Mouse (Mus musculus): ENCODE measurements around the gene Tbx2. TPM values are rescaled to one million over a fixed set of nuclear protein-coding genes. Genes with fewer than 3 reads are reported as not detected.

The Tbx2 gene
- total and polyA plus RNA-seq, 3 experiments, result 0.01 TPM; not detected in 2

- Histone ChIP-seq H3K4me3 (ENCODE audit: control insufficient read depth in 1 of 2, insufficient read depth in 1 of 2, low read depth in 2 of 2, low read length in 2 of 2) (no peak overlapping the region), H3K9ac (ENCODE audit: control insufficient read depth, low read depth, low read length, poor library complexity, severe bottlenecking) (no peak overlapping the region), H3K4me1 (ENCODE audit: control insufficient read depth in 1 of 2, insufficient read depth in 2 of 2, low read length in 2 of 2) (no peaks in the 10 kb centered on the region), H3K36me3 (ENCODE audit: control insufficient read depth in 1 of 2, insufficient read depth in 2 of 2, low read length in 2 of 2) (no peaks in the 10 kb centered on the region), H3K27me3 (ENCODE audit: control insufficient read depth in 1 of 2, insufficient read depth in 2 of 2, low read length in 2 of 2) (no peaks in the 10 kb centered on the region), H3K79me2 (ENCODE audit: control insufficient read depth, insufficient read depth, low read length, poor library complexity) (no peaks in the 10 kb centered on the region), H3K27ac (ENCODE audit: control insufficient read depth, low read depth, low read length) (no peak overlapping the region), H3K9me3 (replicated peaks; ENCODE audit: insufficient read depth, low read length) (no peaks in the 10 kb centered on the region)
- TF ChIP-seq EP300 (IDR thresholded peaks at IDR 0.05; ENCODE audit: low read depth in 1 of 2, low read length in 2 of 2) (no peak), ZMIZ1 (IDR thresholded peaks at IDR 0.05; ENCODE audit: low read depth, low read length) (no peak), ZNF384 (IDR thresholded peaks at IDR 0.05; ENCODE audit: low read depth, low read length) (no peak), RAD21 (IDR thresholded peaks at IDR 0.05; ENCODE audit: low read depth, low read length) (no peak), TBP (IDR thresholded peaks at IDR 0.05; ENCODE audit: low read depth, low read length) (no peak), ETS1 (IDR thresholded peaks at IDR 0.05; ENCODE audit: low read depth, low read length) (no peak), ZC3H11A (IDR thresholded peaks at IDR 0.05; ENCODE audit: low read depth, low read length) (no peak), MAFK (IDR thresholded peaks at IDR 0.05; ENCODE audit: borderline replicate concordance, low read depth, low read length) (no peak), ZKSCAN1 (IDR thresholded peaks at IDR 0.05; ENCODE audit: low read depth, low read length) (no peak), E2F4 (IDR thresholded peaks at IDR 0.05; ENCODE audit: borderline replicate concordance, low read depth, low read length) (no peak), HCFC1 (IDR thresholded peaks at IDR 0.05; ENCODE audit: low read depth, low read length) (no peak), MAZ (IDR thresholded peaks at IDR 0.05; ENCODE audit: low read depth, low read length) (no peak), SMC3 (IDR thresholded peaks at IDR 0.05; ENCODE audit: low read depth, low read length) (no peak), KAT2A (conservative IDR thresholded peaks at IDR 0.05; ENCODE audit: low read depth, low read length) (no peak), BHLHE40 (IDR thresholded peaks at IDR 0.05; ENCODE audit: borderline replicate concordance, low read depth, low read length) (no peak)
- DNase-seq (ENCODE audit: low read depth, low spot score), result no peak
Measured at GRCm38 (mm10) chr11:85834386-85834931, 2.1 kb downstream of the Tbx2 start.

- TF ChIP-seq MEF2A (IDR thresholded peaks at IDR 0.05; ENCODE audit: extremely low read depth, insufficient replicate concordance, low read depth, low read length, poor library complexity, severe bottlenecking) (no peak), POLR2AphosphoS5 (IDR thresholded peaks at IDR 0.05; ENCODE audit: borderline replicate concordance, low read depth, low read length) (no peak), SMC3 (IDR thresholded peaks at IDR 0.05; ENCODE audit: low read depth, low read length) (no peak), UBTF (IDR thresholded peaks at IDR 0.05; ENCODE audit: borderline replicate concordance, insufficient read depth, low read depth, low read length) (no peak), CTCF (IDR thresholded peaks at IDR 0.05 in 2 of 3, conservative IDR thresholded peaks at IDR 0.05 in 1 of 3; ENCODE audit: control insufficient read depth in 1 of 3, insufficient read depth in 1 of 3, low read depth in 2 of 3, low read length in 3 of 3, poor library complexity in 1 of 3, severe bottlenecking in 1 of 3) (no peak), KAT2A (conservative IDR thresholded peaks at IDR 0.05; ENCODE audit: low read depth, low read length) (no peak)
- Histone ChIP-seq H3K9me3 (replicated peaks; ENCODE audit: insufficient read depth, low read length) (no peaks in the 10 kb centered on the region), H3K27ac (ENCODE audit: control insufficient read depth, low read depth, low read length) (no peak overlapping the region), H3K4me3 (ENCODE audit: control insufficient read depth in 1 of 2, insufficient read depth in 1 of 2, low read depth in 2 of 2, low read length in 2 of 2) (no peak overlapping the region), H3K4me1 (ENCODE audit: control insufficient read depth in 1 of 2, insufficient read depth in 2 of 2, low read length in 2 of 2) (no peaks in the 10 kb centered on the region), H3K79me2 (ENCODE audit: control insufficient read depth, insufficient read depth, low read length, poor library complexity) (no peaks in the 10 kb centered on the region), H3K27me3 (ENCODE audit: control insufficient read depth in 1 of 2, insufficient read depth in 2 of 2, low read length in 2 of 2) (no peaks in the 10 kb centered on the region), H3K9ac (ENCODE audit: control insufficient read depth, low read depth, low read length, poor library complexity, severe bottlenecking) (no peak overlapping the region), H3K36me3 (ENCODE audit: control insufficient read depth in 1 of 2, insufficient read depth in 2 of 2, low read length in 2 of 2) (no peaks in the 10 kb centered on the region)
- no peak for DNase-seq (ENCODE audit: low read depth, low spot score)
Measured at GRCm38 (mm10) chr11:85835001-85835752, 2.8 kb downstream of the Tbx2 start.

Data from MEL (cell line).